Mouse (Mus musculus) kidney, adult 2 months (tissue): ENCODE measurements around the gene Nacad. TPM values are rescaled to one million over a fixed set of nuclear protein-coding genes. Genes with fewer than 3 reads are reported as not detected.
A peak's percentile ranks its signal among the peaks of the same experiment; 100 is the strongest.

Experiments
- DNase-seq: peaks from one replicate; pipeline ENCODE4 v3.0.0; 2021
- H3K27ac ChIP-seq: fragments of 200-500 bp; 2 replicates; pipeline ENCODE4 v1.5.1; 2012; ENCODE audit warnings: low read depth, low read length, control low read depth, inconsistent platforms; ENCODE audit not compliant: insufficient read depth
- H3K27me3 ChIP-seq: fragments of 200-500 bp; replicated peaks from 2 replicates; pipeline ENCODE4 v1.6.1; 2012; ENCODE audit warnings: mild to moderate bottlenecking, moderate library complexity, low read length, inconsistent platforms; ENCODE audit not compliant: control insufficient read depth, insufficient read depth
- H3K36me3 ChIP-seq: fragments of 200-500 bp; 2 replicates; pipeline ENCODE4 v1.6.1; 2012; ENCODE audit warnings: mild to moderate bottlenecking, moderate library complexity, low read length, inconsistent platforms; ENCODE audit not compliant: control insufficient read depth, insufficient read depth
- H3K4me1 ChIP-seq: fragments of 200-500 bp; 2 replicates; pipeline ENCODE4 v1.6.1; 2011; ENCODE audit warnings: low read length; ENCODE audit not compliant: control insufficient read depth, insufficient read depth
- H3K4me3 ChIP-seq: fragments of 200-500 bp; 2 replicates; pipeline ENCODE4 v1.5.1; 2011; ENCODE audit warnings: mild to moderate bottlenecking, low read depth, low read length, control low read depth; ENCODE audit not compliant: insufficient read depth
- CTCF ChIP-seq: fragments of 200-500 bp; conservative IDR thresholded peaks from 2 replicates; pipeline ENCODE4 v1.5.1; 2011; ENCODE audit warnings: low read depth, mild to moderate bottlenecking, control low read depth, low read length, moderate library complexity, mixed read lengths; ENCODE audit not compliant: insufficient read depth, insufficient read length
- POLR2A ChIP-seq: fragments of 200-500 bp; IDR thresholded peaks from one replicate; pipeline ENCODE4 v1.6.1; 2011; ENCODE audit warnings: low read depth, low read length, control low read depth
- WGBS: fragments of 180-500 bp; shearing (Covaris S2); methylation state at CpG from one replicate; pipeline ENCODE4 v1.1.7; 2018; 5-methylcytosine and 5-hydroxymethylcytosine counted together
- polyA plus RNA-seq: library from polyadenylated mRNA; depleted of rRNA; stranded (reverse); fragments of >200 nt; gene quantifications from 2 replicates; pipeline ENCODE4 v1.2.3, GENCODE M21; 2012

Gene Nacad
- polyA plus RNA-seq, 1 experiment = 2.7 TPM

GRCm38 (mm10) chr11:6580065-6580750, 25.6 kb downstream of the Nacad start:
- Histone ChIP-seq H3K27me3 (no peaks in the 10 kb centered on the region), H3K27ac (no peak overlapping the region), H3K4me3 (no peak overlapping the region), H3K36me3 (no peaks in the 10 kb centered on the region; the same call in 1 of the 2 replicates), H3K4me1 (no peaks in the 10 kb centered on the region)
- TF ChIP-seq POLR2A (no peak), CTCF (no peak)
- WGBS = 67% methylated on average over 4 of the region's 4 CpGs
- no peak for DNase-seq

GRCm38 (mm10) chr11:6579361-6579760, 26.5 kb downstream of the Nacad start:
- Histone ChIP-seq H3K4me1 (no peaks in the 10 kb centered on the region), H3K4me3 (no peak overlapping the region), H3K27me3 (no peaks in the 10 kb centered on the region), H3K27ac (no peak overlapping the region), H3K36me3 (no peaks in the 10 kb centered on the region; the same call in 1 of the 2 replicates)
- no peak for DNase-seq
- WGBS = 87% methylated on average over 7 of the region's 7 CpGs
- TF ChIP-seq POLR2A = no peak
- no peak for TF ChIP-seq CTCF

GRCm38 (mm10) chr11:6576151-6576550, 29.7 kb downstream of the Nacad start:
- TF ChIP-seq POLR2A (no peak), CTCF (no peak)
- no peaks in the 10 kb centered on the region; the same call in 1 of the 2 replicates for H3K36me3 ChIP-seq

GRCm38 (mm10) chr11:6569410-6569777, 36.5 kb downstream of the Nacad start:
- Histone ChIP-seq H3K27ac (no peak overlapping the region), H3K4me3 (no peak overlapping the region), H3K4me1 (no peaks in the 10 kb centered on the region), H3K36me3 (no peaks in the 10 kb centered on the region), H3K27me3 (no peaks in the 10 kb centered on the region)
- 47% methylated on average over 3 of the region's 3 CpGs for WGBS
- TF ChIP-seq POLR2A (no peak), CTCF (no peak)
- no peak for DNase-seq

More at GRCm38 (mm10) chr11:6576151-6576550, 29.7 kb downstream of the Nacad start:
- H3K4me1 ChIP-seq = no peaks in the 10 kb centered on the region
- WGBS = 74% methylated on average over 3 of the region's 3 CpGs
- H3K27me3 ChIP-seq = no peaks in the 10 kb centered on the region
- H3K4me3 ChIP-seq = no peak overlapping the region
- no peak for DNase-seq
- no peak overlapping the region for H3K27ac ChIP-seq

- Histone ChIP-seq H3K27ac (no peak overlapping the region), H3K36me3 (no peaks in the 10 kb centered on the region), H3K4me3 (no peak overlapping the region), H3K4me1 (no peaks in the 10 kb centered on the region), H3K27me3 (no peaks in the 10 kb centered on the region)
- WGBS = 64% methylated on average over 11 of the region's 11 CpGs
- DNase-seq = no peak
- TF ChIP-seq POLR2A (no peak), CTCF (peak; percentile 31)
Measured at GRCm38 (mm10) chr11:6568584-6569409, 37.1 kb downstream of the Nacad start.

- Histone ChIP-seq H3K4me3 (no peak overlapping the region), H3K27ac (no peak overlapping the region), H3K36me3 (no peaks in the 10 kb centered on the region), H3K27me3 (no peaks in the 10 kb centered on the region), H3K4me1 (no peaks in the 10 kb centered on the region)
- DNase-seq = no peak
- TF ChIP-seq CTCF (no peak), POLR2A (no peak)
- WGBS = 71% methylated on average over 8 of the region's 8 CpGs
Measured at GRCm38 (mm10) chr11:6567951-6568350, 37.9 kb downstream of the Nacad start.

GRCm38 (mm10) chr11:6566496-6566895, 39.4 kb downstream of the Nacad start:
- Histone ChIP-seq H3K4me1 (no peaks in the 10 kb centered on the region), H3K4me3 (no peak overlapping the region), H3K36me3 (no peaks in the 10 kb centered on the region), H3K27me3 (no peaks in the 10 kb centered on the region), H3K27ac (no peak overlapping the region)
- TF ChIP-seq POLR2A = no peak
- no peak for TF ChIP-seq CTCF
- no peak for DNase-seq
- 69% methylated on average over 4 of the region's 4 CpGs for WGBS
